Mouse (Mus musculus) liver, embryonic 14.5 days (tissue): ENCODE data around the gene Fem1b.

ENCODE experiments used
- CTCF ChIP-seq: IDR thresholded peaks from 2 replicates; pipeline ENCODE4 v1.5.1; 2016; ENCODE audit warnings: antibody characterized with exemption, low read depth, control low read depth
- EP300 ChIP-seq: IDR thresholded peaks from 2 replicates; pipeline ENCODE4 v1.6.1; 2016; ENCODE audit warnings: antibody characterized with exemption, low read depth

DNA sequence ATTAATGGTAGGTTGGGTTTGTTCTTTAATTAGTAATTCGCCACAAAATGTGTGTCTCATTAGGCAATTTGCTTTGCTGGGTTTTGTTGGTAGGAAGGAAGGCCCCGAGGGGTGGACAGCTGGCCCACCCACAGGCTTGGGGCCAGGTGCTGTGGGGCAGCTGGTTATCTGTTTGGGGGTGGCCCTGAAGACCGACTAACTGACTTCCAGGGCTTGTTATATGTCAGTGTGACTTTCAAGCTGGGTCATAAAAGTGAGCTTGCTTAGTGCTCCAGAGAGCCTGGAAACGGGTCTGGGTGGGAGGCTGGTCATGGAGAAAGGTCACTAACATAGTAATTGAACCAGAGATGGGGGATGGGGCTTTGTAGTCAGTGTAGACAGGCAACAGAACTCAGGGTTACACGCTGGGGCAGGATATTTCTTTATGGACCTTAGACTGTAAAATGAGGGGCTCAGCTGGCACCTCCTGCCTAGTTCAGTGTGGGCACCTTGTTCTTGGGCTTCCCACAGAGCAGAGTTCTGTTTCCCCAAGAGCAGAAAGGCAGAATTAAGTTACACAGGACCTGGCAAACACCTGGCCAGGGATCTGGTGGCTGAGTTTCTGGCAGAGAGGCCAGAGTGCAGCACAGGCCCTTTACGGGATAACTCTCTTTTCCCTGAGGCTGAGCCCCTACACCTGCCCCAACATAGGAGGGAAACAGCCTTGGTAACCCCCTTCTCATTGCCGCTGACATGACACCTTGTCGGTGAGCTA is 46.7 kb upstream of the Fem1b start:
- TF ChIP-seq CTCF (no peak), EP300 (no peak)
